Mouse (Mus musculus) embryo, embryonic 10.5 days (tissue): ENCODE results near the gene Nfkb2.
A peak's percentile ranks its signal among the peaks of the same experiment; 100 is the strongest.

Experiments
- DNase-seq: peaks from one replicate; pipeline ENCODE4 v3.0.0-alpha.2; 2015; ENCODE audit warnings: low spot score

Nfkb2 gene

GRCm38 (mm10) chr19:46344710-46345419 lies 40.7 kb downstream of the Nfkb2 start:
- no peak for DNase-seq

DNA sequence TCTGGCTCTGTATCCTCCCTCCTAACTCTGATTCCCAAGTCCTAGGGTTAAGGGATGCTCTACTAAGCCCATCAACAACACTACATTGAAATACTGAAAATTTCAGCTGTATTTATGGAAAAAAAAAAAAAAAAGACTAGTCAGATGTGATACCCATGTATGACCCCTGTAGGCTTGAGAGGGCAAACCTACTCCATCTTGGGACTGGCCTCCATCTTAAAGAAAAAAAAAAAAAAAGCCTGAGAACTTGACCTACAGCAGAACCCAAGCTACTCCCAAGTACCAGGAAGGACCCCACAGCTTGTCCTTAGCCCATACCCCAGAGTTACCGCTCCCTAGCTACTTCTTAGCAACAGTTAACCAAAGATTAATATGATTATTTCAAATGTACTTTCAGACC lies 43.0 kb downstream of the Nfkb2 start:
- DNase-seq, result no peak

DNA sequence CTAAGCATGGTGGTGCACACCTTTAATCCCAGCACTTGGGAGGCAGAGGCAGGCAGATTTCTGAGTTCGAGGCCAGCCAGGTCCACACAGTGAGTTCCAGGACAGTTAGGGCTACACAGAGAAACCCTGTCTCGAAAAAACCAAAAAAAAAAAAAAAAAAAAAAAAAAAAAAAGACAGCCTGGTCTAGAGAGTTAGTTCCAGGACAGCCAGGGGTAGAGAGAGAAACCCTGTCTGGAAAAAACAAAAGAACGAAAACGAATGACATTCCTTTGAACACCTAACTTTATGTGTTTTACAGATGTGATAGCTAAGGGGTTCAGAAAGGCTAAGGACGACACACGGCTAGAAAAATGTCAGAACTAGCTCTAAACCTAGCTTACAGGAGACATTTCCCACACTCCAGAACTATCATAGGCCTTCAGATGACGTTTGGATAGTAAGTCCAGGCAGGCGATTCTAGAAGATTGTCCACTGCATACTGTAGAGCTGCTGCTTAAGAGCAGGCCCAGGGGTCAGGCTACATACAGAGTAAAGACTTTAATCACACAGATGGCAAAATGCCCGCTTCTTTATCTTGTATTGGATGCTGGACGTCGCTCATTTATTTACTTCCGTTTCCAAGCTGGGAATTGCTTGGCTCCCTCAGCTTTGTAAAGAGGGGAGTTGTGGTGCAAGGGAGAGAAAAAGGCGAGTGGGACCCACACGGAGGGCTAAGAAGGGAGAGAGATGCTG lies 44.0 kb downstream of the Nfkb2 start:
- peak; percentile 41 for DNase-seq

DNA sequence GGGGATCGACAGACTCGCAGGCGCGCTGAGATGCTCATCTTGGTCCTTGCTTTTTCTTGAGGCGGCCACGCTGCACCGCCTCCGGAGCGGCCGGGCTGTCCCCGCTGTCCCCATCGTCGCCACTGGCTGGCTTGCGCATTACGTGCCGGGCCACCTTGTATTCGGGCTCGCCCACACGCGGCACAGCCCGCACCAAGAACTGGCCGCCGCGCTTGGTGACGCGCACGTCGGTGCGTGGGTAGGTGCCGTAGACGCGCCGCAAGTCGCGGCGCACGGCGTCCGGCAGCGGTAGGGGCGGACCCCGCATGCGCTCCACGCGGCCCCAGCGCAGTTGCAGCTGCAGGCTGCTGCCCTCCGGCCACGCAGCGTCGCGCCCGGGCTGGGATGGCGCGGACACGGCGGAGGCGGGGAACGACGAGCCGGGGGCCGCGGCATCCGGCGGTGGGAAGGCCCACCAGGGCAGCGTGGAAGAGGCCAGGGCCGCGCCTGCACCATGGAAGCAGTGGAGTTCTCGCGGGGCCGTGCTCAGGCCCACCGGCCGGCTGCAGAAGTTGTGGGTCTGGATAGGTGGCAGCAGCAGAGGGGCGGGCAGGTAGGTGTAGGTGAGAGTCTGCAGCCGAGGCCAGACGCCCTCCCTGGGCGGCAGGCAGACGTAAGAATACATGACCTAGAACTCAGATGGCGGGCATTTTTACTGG lies 44.8 kb downstream of the Nfkb2 start:
- DNase-seq, result peak; percentile 73

DNA sequence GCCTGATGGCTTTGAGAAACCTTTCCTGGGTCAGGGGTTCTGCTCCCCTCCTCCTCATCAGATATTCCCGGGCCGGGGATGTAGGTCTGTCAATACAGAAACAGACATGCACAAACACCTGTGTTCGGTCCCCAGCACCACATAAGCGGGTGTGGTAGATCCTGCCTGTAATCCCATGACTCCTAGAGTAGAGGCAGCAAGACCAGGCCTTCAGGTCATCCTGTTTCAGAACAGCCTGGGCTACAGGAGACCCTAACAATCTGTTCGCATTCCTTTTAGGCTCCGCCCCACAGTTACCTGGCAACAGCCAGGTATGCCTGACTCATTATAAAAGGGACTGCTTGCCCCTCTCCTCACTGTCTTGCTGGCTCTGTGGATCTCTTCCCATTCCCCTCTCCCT lies 45.4 kb downstream of the Nfkb2 start:
- no peak for DNase-seq

DNA sequence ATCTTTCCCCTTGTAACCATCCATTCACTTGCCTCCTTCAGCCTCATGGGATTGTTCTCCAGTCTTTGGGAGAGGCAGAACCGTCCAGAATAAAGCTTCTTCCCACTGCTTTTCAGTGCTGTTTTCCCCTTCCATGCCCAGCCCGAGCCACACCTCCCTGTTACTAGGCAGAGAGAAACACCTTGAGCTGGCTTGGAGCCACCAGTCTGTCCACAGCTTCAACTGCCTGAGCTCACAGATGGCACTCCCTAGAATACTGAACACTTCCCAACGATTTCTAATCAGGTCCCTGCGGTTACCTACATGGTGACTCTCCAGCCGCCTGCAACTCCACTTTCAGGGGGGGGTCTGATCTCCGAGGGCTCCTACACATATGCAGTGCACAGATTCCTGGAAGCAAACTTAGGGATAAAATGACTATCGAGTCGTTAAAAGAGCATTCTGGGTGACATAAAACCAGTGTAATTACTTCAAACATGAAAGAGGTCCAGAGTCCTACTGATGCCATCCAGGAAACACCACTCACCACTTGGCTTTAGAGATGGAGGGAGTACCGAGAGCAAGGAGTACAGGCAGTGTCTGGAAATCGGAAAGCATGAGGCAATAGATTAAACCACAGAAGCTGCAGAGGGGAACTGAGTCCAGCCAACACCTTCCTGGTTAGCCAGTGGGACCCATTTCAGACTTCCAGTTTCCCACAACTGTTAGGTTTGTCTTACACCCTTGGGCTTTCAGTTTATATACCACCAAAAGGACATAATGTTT lies 46.2 kb downstream of the Nfkb2 start, which contains the start of gene 2310034G01Rik:
Gene 2310034G01Rik (minus strand): TSS at position 135 of the 765 bp plus-strand sequence.
- no peak for DNase-seq

DNA sequence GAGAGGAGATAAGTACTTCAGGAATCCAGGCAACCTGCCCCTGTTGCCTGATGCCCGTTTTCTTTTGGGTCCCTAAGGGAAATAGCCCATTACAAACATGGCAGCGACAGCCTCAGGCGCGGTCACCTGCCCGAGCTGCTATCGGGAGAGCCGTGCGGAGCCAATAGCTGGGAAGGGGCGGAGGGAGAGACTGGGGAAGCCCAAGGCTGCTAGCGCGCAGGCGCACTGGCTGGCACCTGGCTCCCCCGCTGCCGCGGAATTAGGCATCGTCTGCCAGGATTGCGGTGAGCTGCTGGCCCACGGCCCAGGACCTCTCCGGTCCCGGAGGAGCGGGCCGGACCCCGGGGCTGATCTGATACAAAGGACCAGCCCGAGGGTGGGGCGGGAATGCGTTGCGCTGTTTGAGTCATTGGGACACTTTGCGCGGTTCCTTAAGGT lies 52.6 kb downstream of the Nfkb2 start:
- peak; percentile 93 for DNase-seq

DNA sequence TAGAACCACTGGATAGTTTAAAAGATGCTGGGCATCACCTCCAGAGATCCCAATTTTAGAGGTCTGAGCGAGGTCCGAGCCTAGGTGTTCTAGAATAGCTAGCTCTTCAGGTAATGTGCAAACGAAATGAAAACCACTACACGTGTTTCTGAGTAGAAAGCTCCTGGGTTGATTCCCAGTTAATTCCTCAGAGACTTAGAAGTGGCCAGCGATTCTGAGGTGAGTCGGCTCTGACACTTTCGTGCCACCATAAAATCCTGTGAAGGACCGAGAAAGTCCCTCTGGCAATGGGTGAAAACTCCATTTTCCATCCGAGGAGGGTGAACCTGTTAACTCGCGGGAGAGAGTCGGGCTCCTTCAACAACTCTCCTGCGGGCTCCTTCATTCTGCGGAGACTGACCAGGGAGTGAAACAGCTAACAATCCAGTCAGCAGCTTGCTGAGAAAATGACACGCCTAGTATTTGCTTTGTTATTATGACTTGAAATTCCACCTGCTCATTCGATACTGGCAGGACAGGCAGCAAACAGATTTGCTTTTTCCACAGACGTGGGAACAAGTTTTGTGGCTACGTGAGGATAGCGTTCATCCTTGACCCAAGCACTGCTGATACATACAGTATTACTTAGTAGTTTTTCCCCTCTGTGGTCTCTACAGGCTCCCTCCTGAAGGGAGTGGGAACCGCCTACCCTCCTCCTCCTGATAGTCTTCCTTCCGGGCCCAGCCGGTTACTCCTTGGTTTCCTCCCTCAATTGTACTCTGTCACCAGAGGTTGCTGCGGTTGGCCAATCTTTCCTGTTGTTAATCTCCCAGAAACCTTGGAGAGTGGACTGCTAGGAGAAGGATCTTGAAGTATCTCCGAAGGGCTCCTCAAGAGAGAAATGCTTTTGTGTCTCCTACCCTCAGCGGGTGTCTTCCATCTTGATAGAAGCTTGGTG lies 53.5 kb downstream of the Nfkb2 start:
- DNase-seq, result no peak

DNA sequence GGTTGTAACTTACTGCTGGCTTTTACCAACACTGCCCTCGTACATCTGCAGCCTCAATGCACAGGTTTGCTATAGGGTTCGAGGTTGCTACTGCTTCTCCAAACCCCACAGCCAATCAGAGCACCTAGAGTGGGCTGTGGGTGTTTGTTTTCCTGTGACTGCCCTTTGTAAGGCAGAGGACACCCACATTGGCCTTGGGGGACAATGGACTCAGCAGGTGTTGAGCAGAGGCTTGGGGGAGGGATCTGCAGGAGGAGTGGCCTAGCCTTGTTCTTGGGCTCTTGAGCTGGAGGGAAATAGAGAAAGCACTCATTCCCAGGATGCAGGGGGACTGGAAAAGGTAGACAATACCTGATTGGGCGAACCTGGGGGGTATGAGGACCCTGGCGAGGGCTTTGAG lies 54.3 kb downstream of the Nfkb2 start:
- no peak for DNase-seq
